Mouse (Mus musculus): ENCODE data around the gene Dnase1. TPM values are rescaled to one million over a fixed set of nuclear protein-coding genes. Genes with fewer than 3 reads are reported as not detected.
A peak's percentile ranks its signal among the peaks of the same experiment; 100 is the strongest.

Gene Dnase1
- polyA plus RNA-seq, 1 experiment, result 0.77 TPM

DNA sequence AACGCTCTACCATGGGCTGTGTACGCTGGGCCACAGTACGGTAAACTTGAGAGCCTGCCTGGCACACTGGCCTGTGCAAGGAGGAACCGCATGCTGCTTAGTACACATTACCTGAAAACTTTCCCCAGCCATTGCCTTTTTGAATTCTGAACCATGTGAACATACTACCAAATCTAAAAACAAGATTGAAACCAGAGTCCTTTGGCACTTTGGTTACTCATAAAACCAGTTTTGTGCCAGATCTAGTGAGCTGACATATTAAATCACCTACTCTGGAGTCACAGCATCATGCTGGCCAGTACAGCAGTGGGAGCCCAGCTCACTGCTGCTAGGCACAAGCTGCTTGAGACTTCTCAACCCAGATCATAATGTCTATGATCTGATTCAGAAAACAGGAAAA is 4.9 kb downstream of the Dnase1 start:
- 97% methylated on average over 4 of the region's 4 CpGs for WGBS
- Histone ChIP-seq H3K27me3 (ENCODE audit: control insufficient read depth, insufficient read depth, low read length) (no peaks in the 10 kb centered on the region), H3K36me3 (ENCODE audit: control insufficient read depth, insufficient read depth, low read length) (peaks cover 45% of the 10 kb centered on the region), H3K4me1 (replicated peaks; ENCODE audit: control insufficient read depth, insufficient read depth, low read length) (no peaks in the 10 kb centered on the region), H3K4me3 (ENCODE audit: control insufficient read depth, insufficient read depth, low read length) (no peak overlapping the region), H3K27ac (ENCODE audit: control insufficient read depth, insufficient read depth, low read length) (no peak overlapping the region)
- TF ChIP-seq CTCF (IDR thresholded peaks at IDR 0.05; ENCODE audit: borderline replicate concordance, control insufficient read depth, extremely low read depth, insufficient read depth, low read length, poor library complexity) (no peak), POLR2A (IDR thresholded peaks at IDR 0.05; ENCODE audit: control insufficient read depth, extremely low read depth, insufficient read depth, low read length, poor library complexity) (no peak)
- no peak for DNase-seq

- Histone ChIP-seq H3K27me3 (ENCODE audit: control insufficient read depth, insufficient read depth, low read length) (no peaks in the 10 kb centered on the region), H3K4me3 (ENCODE audit: control insufficient read depth, insufficient read depth, low read length) (no peak overlapping the region), H3K36me3 (ENCODE audit: control insufficient read depth, insufficient read depth, low read length) (peaks cover 48% of the 10 kb centered on the region), H3K4me1 (replicated peaks; ENCODE audit: control insufficient read depth, insufficient read depth, low read length) (no peaks in the 10 kb centered on the region), H3K27ac (ENCODE audit: control insufficient read depth, insufficient read depth, low read length) (no peak overlapping the region)
- no peak for DNase-seq
- WGBS, result 98% methylated on average over 2 of the region's 2 CpGs
- no peak for TF ChIP-seq CTCF (IDR thresholded peaks at IDR 0.05; ENCODE audit: borderline replicate concordance, control insufficient read depth, extremely low read depth, insufficient read depth, low read length, poor library complexity)
- TF ChIP-seq POLR2A (IDR thresholded peaks at IDR 0.05; ENCODE audit: control insufficient read depth, extremely low read depth, insufficient read depth, low read length, poor library complexity), result no peak
These were observed 7.4 kb downstream of the Dnase1 start for GRCm38 (mm10) chr16:4044093-4044492.

DNA sequence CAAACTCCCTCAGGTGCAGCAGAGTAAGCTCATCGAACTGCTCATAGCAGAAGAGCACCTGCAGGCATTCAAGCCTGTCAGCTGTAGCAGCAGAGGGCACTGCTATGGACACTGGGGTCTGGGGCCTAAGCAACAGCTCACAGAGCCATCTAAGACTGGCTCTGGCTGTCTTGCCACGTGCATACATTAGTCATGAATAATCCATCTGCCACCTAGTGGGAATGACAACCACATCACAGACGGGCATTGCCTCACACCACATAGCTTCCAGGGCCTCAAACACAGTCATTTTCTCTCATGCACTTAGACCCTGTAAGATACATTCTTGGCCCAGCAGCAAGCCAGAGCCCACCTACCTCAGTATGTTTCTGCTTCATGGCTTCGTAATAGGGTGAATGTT is 8.8 kb downstream of the Dnase1 start:
- Histone ChIP-seq H3K36me3 (ENCODE audit: control insufficient read depth, insufficient read depth, low read length) (peaks cover 39% of the 10 kb centered on the region), H3K4me3 (ENCODE audit: control insufficient read depth, insufficient read depth, low read length) (no peak overlapping the region), H3K4me1 (replicated peaks; ENCODE audit: control insufficient read depth, insufficient read depth, low read length) (no peaks in the 10 kb centered on the region), H3K27ac (ENCODE audit: control insufficient read depth, insufficient read depth, low read length) (no peak overlapping the region), H3K27me3 (ENCODE audit: control insufficient read depth, insufficient read depth, low read length) (no peaks in the 10 kb centered on the region)
- TF ChIP-seq CTCF (IDR thresholded peaks at IDR 0.05; ENCODE audit: borderline replicate concordance, control insufficient read depth, extremely low read depth, insufficient read depth, low read length, poor library complexity) (no peak), POLR2A (IDR thresholded peaks at IDR 0.05; ENCODE audit: control insufficient read depth, extremely low read depth, insufficient read depth, low read length, poor library complexity) (no peak)
- 92% methylated on average over 4 of the region's 4 CpGs for WGBS
- no peak for DNase-seq

DNA sequence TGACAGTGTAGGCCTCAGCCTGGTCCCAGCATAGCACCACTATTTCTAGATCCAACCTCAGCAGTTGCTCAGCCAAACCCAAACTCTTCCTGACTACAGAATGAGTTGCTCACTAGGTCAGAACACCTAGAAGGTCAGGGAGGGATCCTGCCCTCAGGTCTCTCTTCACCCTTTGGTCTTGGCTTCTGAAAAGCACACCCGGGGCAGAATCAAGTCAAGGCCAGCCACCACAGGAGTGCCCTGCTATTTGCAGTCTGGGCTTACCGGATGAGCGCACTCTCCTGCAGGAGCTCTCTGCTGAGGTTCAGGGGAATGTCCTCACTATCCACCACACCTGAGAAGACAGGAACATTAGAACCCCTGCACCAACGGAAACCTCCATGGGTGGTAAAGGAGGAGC is 15.9 kb downstream of the Dnase1 start:
- Histone ChIP-seq H3K4me1 (replicated peaks; ENCODE audit: control insufficient read depth, insufficient read depth, low read length) (no peaks in the 10 kb centered on the region), H3K27me3 (ENCODE audit: control insufficient read depth, insufficient read depth, low read length) (no peaks in the 10 kb centered on the region), H3K4me3 (ENCODE audit: control insufficient read depth, insufficient read depth, low read length) (no peak overlapping the region), H3K36me3 (ENCODE audit: control insufficient read depth, insufficient read depth, low read length) (peaks cover 38% of the 10 kb centered on the region), H3K27ac (ENCODE audit: control insufficient read depth, insufficient read depth, low read length) (no peak overlapping the region)
- 100% methylated on average over 4 of the region's 4 CpGs for WGBS
- DNase-seq, result no peak
- TF ChIP-seq CTCF (IDR thresholded peaks at IDR 0.05; ENCODE audit: borderline replicate concordance, control insufficient read depth, extremely low read depth, insufficient read depth, low read length, poor library complexity) (no peak), POLR2A (IDR thresholded peaks at IDR 0.05; ENCODE audit: control insufficient read depth, extremely low read depth, insufficient read depth, low read length, poor library complexity) (no peak)

- Histone ChIP-seq H3K36me3 (ENCODE audit: control insufficient read depth, insufficient read depth, low read length) (peaks cover 33% of the 10 kb centered on the region), H3K4me3 (ENCODE audit: control insufficient read depth, insufficient read depth, low read length) (no peak overlapping the region), H3K4me1 (replicated peaks; ENCODE audit: control insufficient read depth, insufficient read depth, low read length) (no peaks in the 10 kb centered on the region), H3K27ac (ENCODE audit: control insufficient read depth, insufficient read depth, low read length) (no peak overlapping the region), H3K27me3 (ENCODE audit: control insufficient read depth, insufficient read depth, low read length) (no peaks in the 10 kb centered on the region)
- TF ChIP-seq POLR2A (IDR thresholded peaks at IDR 0.05; ENCODE audit: control insufficient read depth, extremely low read depth, insufficient read depth, low read length, poor library complexity) (no peak), CTCF (IDR thresholded peaks at IDR 0.05; ENCODE audit: borderline replicate concordance, control insufficient read depth, extremely low read depth, insufficient read depth, low read length, poor library complexity) (no peak)
- DNase-seq, result no peak
- 95% methylated on average over 3 of the region's 3 CpGs for WGBS
These were observed 17.1 kb downstream of the Dnase1 start for GRCm38 (mm10) chr16:4053811-4054210.

- Histone ChIP-seq H3K36me3 (ENCODE audit: control insufficient read depth, insufficient read depth, low read length) (peaks cover 38% of the 10 kb centered on the region), H3K27ac (ENCODE audit: control insufficient read depth, insufficient read depth, low read length) (no peak overlapping the region), H3K4me1 (replicated peaks; ENCODE audit: control insufficient read depth, insufficient read depth, low read length) (no peaks in the 10 kb centered on the region), H3K27me3 (ENCODE audit: control insufficient read depth, insufficient read depth, low read length) (no peaks in the 10 kb centered on the region), H3K4me3 (ENCODE audit: control insufficient read depth, insufficient read depth, low read length) (no peak overlapping the region)
- WGBS, result 96% methylated on average over 4 of the region's 4 CpGs
- no peak for TF ChIP-seq CTCF (IDR thresholded peaks at IDR 0.05; ENCODE audit: borderline replicate concordance, control insufficient read depth, extremely low read depth, insufficient read depth, low read length, poor library complexity)
- no peak for TF ChIP-seq POLR2A (IDR thresholded peaks at IDR 0.05; ENCODE audit: control insufficient read depth, extremely low read depth, insufficient read depth, low read length, poor library complexity)
- no peak for DNase-seq
These were observed 28.2 kb downstream of the Dnase1 start for GRCm38 (mm10) chr16:4064945-4065344.

DNA sequence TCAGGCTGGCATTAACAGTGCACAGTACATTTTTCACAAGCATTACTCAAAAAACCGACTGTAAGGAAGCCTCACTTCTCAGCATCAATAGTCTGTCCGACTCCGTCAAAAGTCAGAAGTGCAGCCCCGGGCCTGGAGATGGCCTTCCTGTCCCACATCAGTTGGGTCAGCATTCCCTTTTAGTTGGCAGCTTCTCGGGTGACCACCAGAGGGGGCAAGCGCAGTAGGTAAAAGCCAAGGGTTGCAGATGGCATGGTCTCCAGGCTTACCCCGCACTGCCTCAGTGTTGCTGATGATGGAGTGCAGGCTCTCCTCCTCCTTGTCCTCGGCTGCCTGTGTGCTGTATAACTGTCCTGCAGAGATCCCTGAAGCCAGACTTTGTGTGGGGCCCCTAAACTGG is 31.8 kb downstream of the Dnase1 start:
- H3K36me3 ChIP-seq (ENCODE audit: control insufficient read depth, insufficient read depth, low read length), result peaks cover 12% of the 10 kb centered on the region; the same call in 1 of the 2 replicates
- DNase-seq, result peak; percentile 67
- WGBS, result 67% methylated on average over 8 of the region's 8 CpGs
- no peak overlapping the region for H3K4me3 ChIP-seq (ENCODE audit: control insufficient read depth, insufficient read depth, low read length)
- TF ChIP-seq POLR2A (IDR thresholded peaks at IDR 0.05; ENCODE audit: control insufficient read depth, extremely low read depth, insufficient read depth, low read length, poor library complexity) (no peak), CTCF (IDR thresholded peaks at IDR 0.05; ENCODE audit: borderline replicate concordance, control insufficient read depth, extremely low read depth, insufficient read depth, low read length, poor library complexity) (peak; percentile 77; the same call in 1 of the 2 replicates)
- H3K27ac ChIP-seq (ENCODE audit: control insufficient read depth, insufficient read depth, low read length), result no peak overlapping the region
- H3K4me1 ChIP-seq (replicated peaks; ENCODE audit: control insufficient read depth, insufficient read depth, low read length), result no peaks in the 10 kb centered on the region
- H3K27me3 ChIP-seq (ENCODE audit: control insufficient read depth, insufficient read depth, low read length), result no peaks in the 10 kb centered on the region

Data from thymus, adult 2 months (tissue).